Comparison of ENCODE assay signal across 27 mouse cellular contexts in the genomic region with DNA sequence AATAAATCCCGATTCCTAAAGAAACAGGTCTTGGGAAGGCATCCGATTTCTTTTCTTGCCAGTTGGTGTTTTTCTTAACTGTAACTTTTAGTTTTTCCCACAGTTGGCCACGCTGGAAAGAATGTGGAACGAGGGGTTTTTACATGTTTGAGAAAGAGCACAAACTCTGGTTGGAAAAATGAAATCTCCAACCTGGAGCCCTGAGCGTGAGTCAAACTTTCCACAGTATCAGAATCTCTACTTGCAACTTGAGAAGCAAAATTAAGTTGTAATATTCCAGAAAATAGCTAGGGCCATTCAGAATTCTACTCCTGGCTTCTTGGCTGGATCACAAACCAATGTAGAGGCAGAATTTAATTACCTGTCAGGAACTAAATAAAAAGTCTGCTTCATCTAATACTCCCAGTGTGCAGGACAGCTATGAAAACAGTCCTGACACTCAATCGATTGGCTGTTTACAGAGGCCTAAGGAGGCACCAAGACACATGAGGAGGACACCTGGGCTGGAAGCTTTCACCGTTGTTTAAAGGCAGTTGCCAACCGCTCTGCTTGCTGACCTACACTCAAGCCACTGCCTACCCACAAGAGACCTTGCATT.
DNase-seq lines count a peak whose midpoint lies in the region; ATAC-seq lines count a peak whose summit lies in the region.
"Had no signal": no experiment of that assay in that cellular context is flagged by ENCODE, and none has a peak within 500 bp of the region (broad histone marks: within the 10 kb centered on the region; RNA-seq: fewer than 3 reads in every experiment).

No protein-coding gene starts in this region.

- H3K27me3 ChIP-seq in kidney, embryonic 14.5 days (ENCODE audit: control insufficient read depth, insufficient read depth, low read length) = no peaks in the 10 kb centered on the region; the same call in 1 of the 2 replicates
- H3K27me3 ChIP-seq in midbrain, embryonic 11.5 days (ENCODE audit: control insufficient read depth, insufficient read depth, low read length) = no peaks in the 10 kb centered on the region
- 0 out of 2 replicates have a peak, but pooled peaks cover 8% of the 10 kb centered on the region for H3K27me3 ChIP-seq in midbrain, embryonic 13.5 days
- H3K27me3 ChIP-seq in limb, embryonic 13.5 days = peaks cover 29% of the 10 kb centered on the region
- H3K27me3 ChIP-seq: lung, embryonic 15.5 days; neural tube, embryonic 12.5 days had no signal

- 43% methylated on average over 8 of the region's 8 CpGs for WGBS in kidney, embryonic 14.5 days
- WGBS in midbrain, embryonic 11.5 days = 81% methylated on average over 8 of the region's 8 CpGs
- 93% methylated on average over 8 of the region's 8 CpGs for WGBS in midbrain, embryonic 13.5 days
- 26% methylated on average over 8 of the region's 8 CpGs for WGBS in limb, embryonic 13.5 days

- no peak overlapping the region for H3K4me3 ChIP-seq in kidney, embryonic 14.5 days (ENCODE audit: low read length)
- no peak overlapping the region for H3K4me3 ChIP-seq in midbrain, embryonic 11.5 days (ENCODE audit: low read depth, low read length)
- H3K4me3 ChIP-seq in midbrain, embryonic 13.5 days (replicated peaks) = no peak overlapping the region
- no peak overlapping the region for H3K4me3 ChIP-seq in limb, embryonic 13.5 days
- H3K4me3 ChIP-seq: heart, adult 2 months; heart, embryonic 13.5 days; layer of hippocampus, adult 2 months; left cerebral cortex, adult 2 months; lung, embryonic 15.5 days; midbrain, embryonic 10.5 days; myocyte; neural tube, embryonic 12.5 days had no signal

- H3K9ac ChIP-seq in kidney, embryonic 14.5 days (ENCODE audit: low read depth, low read length) = no peak overlapping the region
- no peak overlapping the region for H3K9ac ChIP-seq in midbrain, embryonic 11.5 days (ENCODE audit: low read length)
- H3K9ac ChIP-seq in midbrain, embryonic 13.5 days (replicated peaks) = no peak overlapping the region
- H3K9ac ChIP-seq in limb, embryonic 13.5 days = no peak overlapping the region
- H3K9ac ChIP-seq: heart, embryonic 13.5 days; hindbrain, embryonic 14.5 days; lung, embryonic 15.5 days; neural tube, embryonic 12.5 days had no signal

- H3K9me3 ChIP-seq in kidney, embryonic 14.5 days (ENCODE audit: control insufficient read depth, low read length) = peaks cover 6% of the 10 kb centered on the region; the same call in 1 of the 2 replicates
- no peaks in the 10 kb centered on the region for H3K9me3 ChIP-seq in midbrain, embryonic 11.5 days (ENCODE audit: control insufficient read depth, low read length)
- H3K9me3 ChIP-seq in midbrain, embryonic 13.5 days = no peaks in the 10 kb centered on the region; the same call in 1 of the 2 replicates
- H3K9me3 ChIP-seq in limb, embryonic 13.5 days = peaks cover 5% of the 10 kb centered on the region
- H3K9me3 ChIP-seq: lung, embryonic 15.5 days; midbrain, embryonic 10.5 days; neural tube, embryonic 12.5 days had no signal

- DNase-seq in kidney, postnatal 10 days = no peak
- peak; percentile 60 for DNase-seq in midbrain, embryonic 11.5 days (ENCODE audit: low spot score, missing footprints)
- no peak for DNase-seq in gastrocnemius, postnatal 14 days
- no peak for DNase-seq in Muller cell, postnatal 12 days (ENCODE audit: inconsistent ontology term)
- DNase-seq: adrenal gland, adult 2 months; cerebellum, adult 2 months; cerebellum, postnatal 25 days; heart, adult 2 months; heart, postnatal 10 days; kidney, postnatal 14 days; right cerebral cortex, adult 18-20 months; spleen, adult 18-20 months; thymus, postnatal 14 days had no signal

- no peak overlapping the region; the same call in 1 of the 2 replicates for H3K27ac ChIP-seq in kidney, embryonic 14.5 days (ENCODE audit: low read depth, low read length)
- no peak overlapping the region for H3K27ac ChIP-seq in midbrain, embryonic 11.5 days (ENCODE audit: low read depth, low read length)
- no peak overlapping the region for H3K27ac ChIP-seq in midbrain, embryonic 13.5 days
- peak overlapping the region; percentile 88 for H3K27ac ChIP-seq in limb, embryonic 13.5 days
- H3K27ac ChIP-seq: heart, adult 2 months; heart, embryonic 13.5 days; hindbrain, embryonic 14.5 days; layer of hippocampus, adult 2 months; left cerebral cortex, adult 2 months; lung, embryonic 15.5 days; midbrain, embryonic 10.5 days; neural tube, embryonic 12.5 days had no signal

- peak; percentile 68 for ATAC-seq in kidney, embryonic 14.5 days (ENCODE audit: low FRiP score, low TSS enrichment)
- no peak for ATAC-seq in midbrain, embryonic 11.5 days (ENCODE audit: low FRiP score)
- no peak for ATAC-seq in midbrain, embryonic 13.5 days
- peak; percentile 75 for ATAC-seq in limb, embryonic 13.5 days (ENCODE audit: low FRiP score, low read depth)
- ATAC-seq: activated CD4-positive, CD25-positive, alpha-beta regulatory T cell, adult 4 months; forebrain, embryonic 14.5 days had no signal

- H3K36me3 ChIP-seq in kidney, embryonic 14.5 days (ENCODE audit: control insufficient read depth, insufficient read depth, low read length) = no peaks in the 10 kb centered on the region
- no peaks in the 10 kb centered on the region for H3K36me3 ChIP-seq in midbrain, embryonic 11.5 days (ENCODE audit: control insufficient read depth, insufficient read depth, low read length)
- H3K36me3 ChIP-seq in midbrain, embryonic 13.5 days = no peaks in the 10 kb centered on the region
- H3K36me3 ChIP-seq in limb, embryonic 13.5 days = no peaks in the 10 kb centered on the region; the same call in 1 of the 2 replicates
- H3K36me3 ChIP-seq: heart, embryonic 13.5 days; lung, embryonic 15.5 days; midbrain, embryonic 10.5 days; neural tube, embryonic 12.5 days had no signal

- no peak overlapping the region for H3K4me2 ChIP-seq in kidney, embryonic 14.5 days (replicated peaks; ENCODE audit: low read depth, low read length)
- no peak overlapping the region for H3K4me2 ChIP-seq in midbrain, embryonic 11.5 days
- no peak overlapping the region for H3K4me2 ChIP-seq in midbrain, embryonic 13.5 days (replicated peaks)
- H3K4me2 ChIP-seq in limb, embryonic 13.5 days (replicated peaks) = peak overlapping the region; percentile 32
- H3K4me2 ChIP-seq: heart, embryonic 13.5 days; hindbrain, embryonic 14.5 days; liver, embryonic 11.5 days; lung, embryonic 15.5 days; neural tube, embryonic 12.5 days had no signal

- H3K4me1 ChIP-seq in kidney, embryonic 14.5 days (ENCODE audit: control insufficient read depth, insufficient read depth, low read length) = no peaks in the 10 kb centered on the region
- H3K4me1 ChIP-seq in midbrain, embryonic 11.5 days (ENCODE audit: control insufficient read depth, insufficient read depth, low read length) = no peaks in the 10 kb centered on the region
- peaks cover 14% of the 10 kb centered on the region for H3K4me1 ChIP-seq in midbrain, embryonic 13.5 days (replicated peaks)
- H3K4me1 ChIP-seq in limb, embryonic 13.5 days = peaks cover 60% of the 10 kb centered on the region
- H3K4me1 ChIP-seq: neural tube, embryonic 12.5 days had no signal

- intact Hi-C loops in gastrocnemius, postnatal 14 days (cut with DNase I; ENCODE audit: low total_unique reads) = no loop called here

Comparison
In these comparisons a context has a peak if more than half of its experiments do, and no peak if none do; other contexts are left out.
1. ATAC-seq: peak in kidney, embryonic 14.5 days (single experiment) and limb, embryonic 13.5 days (single experiment); none in midbrain, embryonic 11.5 days (single experiment) and midbrain, embryonic 13.5 days (single experiment).